Mouse (Mus musculus): Measurements from ENCODE around the gene Arhgap4. TPM values are rescaled to one million over a fixed set of nuclear protein-coding genes. Genes with fewer than 3 reads are reported as not detected.

Gene Arhgap4
- total and polyA plus RNA-seq, 2 experiments from 2014 or later: 1.6 to 4.8 TPM

DNA sequence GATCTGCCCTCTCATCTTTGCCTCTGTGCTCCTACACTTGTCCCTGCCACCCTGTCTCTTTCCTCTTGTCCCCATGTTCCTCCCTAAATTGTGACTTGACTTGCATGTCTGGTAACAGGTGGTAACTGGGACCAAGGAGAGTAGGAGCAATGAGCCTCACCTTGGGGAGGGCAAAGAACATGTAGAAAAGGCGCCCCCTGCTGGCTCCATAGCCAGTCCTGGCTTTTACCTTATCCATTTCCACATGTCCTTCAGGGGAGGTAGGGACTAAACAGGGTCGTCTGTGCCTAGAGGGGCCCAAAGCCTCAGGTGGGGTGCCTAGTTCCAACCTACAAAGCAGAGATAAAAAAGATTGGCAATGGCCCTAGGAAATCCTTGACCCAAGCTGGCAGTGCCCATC is 26.0 kb downstream of the Arhgap4 start, which contains the start of gene L1cam:
L1cam (minus strand) TSS at position 387 of the 400 bp plus-strand sequence.
- peak; percentile 20 for DNase-seq

DNA sequence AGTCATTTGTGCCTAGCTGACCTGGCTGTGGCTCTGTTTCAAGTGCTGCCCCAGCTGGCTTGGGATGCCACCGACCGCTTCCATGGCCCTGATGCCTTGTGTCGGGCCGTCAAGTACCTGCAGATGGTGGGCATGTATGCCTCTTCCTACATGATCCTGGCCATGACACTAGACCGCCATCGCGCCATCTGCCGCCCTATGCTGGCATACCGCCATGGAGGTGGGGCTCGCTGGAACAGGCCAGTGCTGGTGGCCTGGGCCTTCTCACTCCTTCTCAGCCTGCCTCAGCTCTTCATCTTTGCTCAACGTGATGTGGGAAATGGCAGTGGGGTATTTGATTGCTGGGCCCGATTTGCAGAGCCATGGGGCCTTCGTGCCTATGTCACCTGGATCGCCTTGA is 28.8 kb downstream of the Arhgap4 start:
- DNase-seq: no peak

More for the DNA sequence above, 26.0 kb downstream of the Arhgap4 start, which contains the start of gene L1cam:
- ATAC-seq: no peak
- Histone ChIP-seq H3K9me3 (ENCODE audit: low read length) (no peaks in the 10 kb centered on the region), H3K9ac (no peak within 1 kb of the TSS), H3K27ac (ENCODE audit: low read depth, low read length) (no peak within 1 kb of the TSS), H3K27me3 (ENCODE audit: insufficient read depth, low read length) (no peaks in the 10 kb centered on the region), H3K4me2 (ENCODE audit: low read depth) (no peak within 1 kb of the TSS), H3K36me3 (ENCODE audit: insufficient read depth) (no peaks in the 10 kb centered on the region), H3K4me3 (ENCODE audit: low read depth, low read length) (no peak within 1 kb of the TSS), H3K4me1 (ENCODE audit: insufficient read depth) (no peaks in the 10 kb centered on the region)
- peak; percentile 37 for TF ChIP-seq CTCF (IDR thresholded peaks at IDR 0.05; ENCODE audit: low read depth)
- 21% methylated on average over 2 of the region's 2 CpGs for WGBS

DNA sequence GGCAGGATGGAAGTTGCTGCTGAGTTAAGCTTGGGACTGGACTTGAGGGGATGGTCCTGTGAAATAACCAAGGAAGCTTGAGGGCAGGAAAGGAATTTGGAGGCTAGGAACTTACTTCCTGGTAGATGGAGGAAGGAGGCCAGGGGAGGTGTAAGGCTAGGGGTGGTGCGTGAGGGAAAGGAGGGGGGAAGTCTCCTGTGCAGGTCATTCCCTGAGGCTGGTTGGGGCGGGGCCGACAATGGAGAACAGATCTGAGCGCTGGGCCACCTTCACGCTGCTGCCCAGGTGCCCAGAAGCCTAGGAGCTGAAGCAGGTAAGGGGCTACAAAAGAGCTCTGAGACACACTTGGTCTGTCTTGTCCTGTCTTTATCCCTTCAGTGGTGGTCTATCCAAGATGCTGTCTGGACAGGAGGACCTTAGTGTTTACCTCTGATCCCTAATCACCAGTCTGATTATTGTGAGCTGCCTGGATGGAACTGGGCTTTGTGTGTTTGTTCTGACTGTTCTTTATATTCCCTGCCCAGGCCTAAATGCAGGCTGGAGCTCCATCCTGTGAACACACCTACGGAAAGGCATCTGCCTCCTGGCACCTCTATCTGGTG is 30.0 kb downstream of the Arhgap4 start, which contains the start of gene Avpr2:
Avpr2 (plus strand) TSS at position 552 of the 602 bp plus-strand sequence.
- no peak for ATAC-seq
- 87% methylated on average over 6 of the region's 6 CpGs for WGBS
- DNase-seq: no peak
- Histone ChIP-seq H3K4me2 (ENCODE audit: low read depth) (no peak within 1 kb of the TSS), H3K9ac (no peak within 1 kb of the TSS), H3K9me3 (ENCODE audit: low read length) (no peaks in the 10 kb centered on the region), H3K27ac (ENCODE audit: low read depth, low read length) (no peak within 1 kb of the TSS), H3K4me1 (ENCODE audit: insufficient read depth) (no peaks in the 10 kb centered on the region), H3K4me3 (ENCODE audit: low read depth, low read length) (no peak within 1 kb of the TSS), H3K36me3 (ENCODE audit: insufficient read depth) (no peaks in the 10 kb centered on the region), H3K27me3 (ENCODE audit: insufficient read depth, low read length) (no peaks in the 10 kb centered on the region)
- no peak for TF ChIP-seq CTCF (IDR thresholded peaks at IDR 0.05; ENCODE audit: low read depth)

More for the DNA sequence above, 28.8 kb downstream of the Arhgap4 start:
- H3K27me3 ChIP-seq (ENCODE audit: insufficient read depth, low read length): no peaks in the 10 kb centered on the region
- H3K4me2 ChIP-seq (ENCODE audit: low read depth): no peak overlapping the region
- H3K4me1 ChIP-seq (ENCODE audit: insufficient read depth): no peaks in the 10 kb centered on the region
- H3K9me3 ChIP-seq (ENCODE audit: low read length): no peaks in the 10 kb centered on the region
- H3K4me3 ChIP-seq (ENCODE audit: low read depth, low read length): no peak overlapping the region
- no peak overlapping the region for H3K9ac ChIP-seq
- ATAC-seq: no peak
- 90% methylated on average over 14 of the region's 14 CpGs for WGBS
- no peak for TF ChIP-seq CTCF (IDR thresholded peaks at IDR 0.05; ENCODE audit: low read depth)
- H3K36me3 ChIP-seq (ENCODE audit: insufficient read depth): no peaks in the 10 kb centered on the region
- no peak overlapping the region for H3K27ac ChIP-seq (ENCODE audit: low read depth, low read length)

DNA sequence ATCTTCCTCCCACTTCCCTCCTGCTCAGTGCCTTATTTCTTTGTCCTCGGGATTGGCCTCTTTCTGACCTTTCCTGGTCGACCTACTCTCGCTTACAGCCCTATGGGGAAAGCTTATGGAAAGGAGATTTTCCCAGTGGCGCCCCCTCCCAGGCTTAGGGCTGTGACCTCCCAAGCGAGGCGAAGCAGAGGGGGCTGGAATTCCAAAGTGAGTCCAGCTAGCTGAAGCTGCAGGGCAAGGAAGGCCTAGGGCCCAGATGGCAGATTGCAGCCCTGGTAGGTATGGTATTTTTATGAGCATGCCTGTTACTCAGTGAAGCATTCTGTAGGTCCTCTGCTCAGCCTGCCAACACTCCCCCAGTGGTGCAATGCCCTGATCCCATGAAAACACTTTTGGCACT is 40.2 kb downstream of the Arhgap4 start:
- H3K4me2 ChIP-seq (ENCODE audit: low read depth): peak overlapping the region; percentile 61
- TF ChIP-seq CTCF (IDR thresholded peaks at IDR 0.05; ENCODE audit: low read depth): no peak; the same call in 1 of the 2 replicates
- peak overlapping the region; percentile 78; the same call in 1 of the 2 replicates for H3K9ac ChIP-seq
- DNase-seq: no peak
- H3K27ac ChIP-seq (ENCODE audit: low read depth, low read length): no peak overlapping the region
- H3K9me3 ChIP-seq (ENCODE audit: low read length): no peaks in the 10 kb centered on the region
- 28% methylated on average over 6 of the region's 6 CpGs for WGBS
- H3K27me3 ChIP-seq (ENCODE audit: insufficient read depth, low read length): no peaks in the 10 kb centered on the region
- no peaks in the 10 kb centered on the region for H3K36me3 ChIP-seq (ENCODE audit: insufficient read depth)
- peak; percentile 50 for ATAC-seq
- peak overlapping the region; percentile 53 for H3K4me3 ChIP-seq (ENCODE audit: low read depth, low read length)
- no peaks in the 10 kb centered on the region for H3K4me1 ChIP-seq (ENCODE audit: insufficient read depth)

DNA sequence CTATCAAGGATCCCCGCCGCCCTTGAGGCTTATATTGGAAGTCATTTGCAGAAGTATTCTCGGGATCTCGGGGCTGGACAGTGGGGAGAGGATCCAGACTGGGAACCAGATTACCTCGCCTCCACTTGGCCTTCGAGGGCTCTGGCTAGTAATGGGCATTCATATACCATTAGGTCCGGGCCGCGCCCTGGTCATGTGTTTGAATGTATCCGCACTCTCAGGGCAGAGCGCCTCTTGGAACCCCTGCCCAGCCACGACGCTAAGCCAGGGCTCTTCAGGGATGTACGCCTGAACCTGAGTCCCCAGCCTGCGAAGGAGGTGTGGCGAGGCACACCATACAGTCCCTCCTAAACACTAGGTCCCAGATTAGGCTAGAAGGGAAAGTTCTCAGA is 40.6 kb downstream of the Arhgap4 start:
- Histone ChIP-seq H3K9me3 (ENCODE audit: low read length) (no peaks in the 10 kb centered on the region), H3K27me3 (ENCODE audit: insufficient read depth, low read length) (no peaks in the 10 kb centered on the region), H3K4me2 (ENCODE audit: low read depth) (peak overlapping the region; percentile 61), H3K27ac (ENCODE audit: low read depth, low read length) (peak overlapping the region; percentile 79), H3K36me3 (ENCODE audit: insufficient read depth) (no peaks in the 10 kb centered on the region), H3K4me3 (ENCODE audit: low read depth, low read length) (peak overlapping the region; percentile 53), H3K9ac (peak overlapping the region; percentile 78), H3K4me1 (ENCODE audit: insufficient read depth) (no peaks in the 10 kb centered on the region)
- WGBS: 26% methylated on average over 16 of the region's 16 CpGs
- no peak for TF ChIP-seq CTCF (IDR thresholded peaks at IDR 0.05; ENCODE audit: low read depth)
- ATAC-seq: peak; percentile 38; the same call in 1 of the 2 replicates
- no peak for DNase-seq

DNA sequence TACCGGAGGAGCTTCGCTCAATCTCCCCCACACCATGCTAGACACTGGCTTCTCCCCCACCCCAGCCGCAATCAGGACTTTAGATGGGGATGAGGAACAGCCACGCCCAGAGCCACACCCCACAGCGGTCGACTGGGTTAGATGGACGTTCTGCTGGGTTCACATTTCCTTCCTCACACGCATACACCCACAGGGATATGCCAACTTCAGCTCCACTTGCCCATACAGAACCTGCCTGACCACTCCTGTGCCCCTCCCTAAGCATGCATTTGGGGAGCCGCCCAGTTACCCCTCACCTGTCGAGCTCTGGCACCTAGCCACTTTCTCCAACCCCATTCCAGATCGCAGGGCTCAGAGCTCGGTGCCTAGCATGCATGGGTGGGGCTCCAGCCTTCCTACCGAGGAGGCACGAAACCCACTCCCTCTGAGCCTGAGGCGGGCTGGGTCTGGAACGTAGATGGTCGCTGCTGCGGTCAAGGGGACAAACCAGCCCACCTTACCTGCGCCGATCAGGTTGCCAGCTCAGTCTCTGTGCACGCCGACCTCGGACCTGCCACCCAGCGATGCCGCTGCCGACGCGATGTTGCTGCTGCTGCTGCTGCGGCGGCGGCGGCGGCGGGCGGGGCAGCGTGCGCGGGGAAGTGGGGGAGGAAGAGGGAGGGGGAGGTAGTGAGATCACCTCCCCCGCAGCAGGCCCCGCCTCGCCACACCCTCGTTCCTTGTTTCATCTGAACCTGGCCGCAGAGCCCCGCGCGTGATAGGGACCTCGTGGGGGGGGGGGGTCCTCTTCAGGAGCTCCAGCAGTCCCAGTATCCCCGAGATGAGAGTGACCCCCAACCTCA is 41.3 kb downstream of the Arhgap4 start:
- TF ChIP-seq CTCF (IDR thresholded peaks at IDR 0.05; ENCODE audit: low read depth): no peak
- no peaks in the 10 kb centered on the region for H3K27me3 ChIP-seq (ENCODE audit: insufficient read depth, low read length)
- ATAC-seq (peak; percentile 73), DNase-seq (peak; percentile 73)
- H3K9ac ChIP-seq: peak overlapping the region; percentile 78
- no peaks in the 10 kb centered on the region for H3K9me3 ChIP-seq (ENCODE audit: low read length)
- H3K4me3 ChIP-seq (ENCODE audit: low read depth, low read length): peak overlapping the region; percentile 53
- H3K4me2 ChIP-seq (ENCODE audit: low read depth): peak overlapping the region; percentile 61
- no peaks in the 10 kb centered on the region for H3K36me3 ChIP-seq (ENCODE audit: insufficient read depth)
- peak overlapping the region; percentile 79 for H3K27ac ChIP-seq (ENCODE audit: low read depth, low read length)
- 32% methylated on average over 42 of the region's 48 CpGs for WGBS
- no peaks in the 10 kb centered on the region for H3K4me1 ChIP-seq (ENCODE audit: insufficient read depth)

DNA sequence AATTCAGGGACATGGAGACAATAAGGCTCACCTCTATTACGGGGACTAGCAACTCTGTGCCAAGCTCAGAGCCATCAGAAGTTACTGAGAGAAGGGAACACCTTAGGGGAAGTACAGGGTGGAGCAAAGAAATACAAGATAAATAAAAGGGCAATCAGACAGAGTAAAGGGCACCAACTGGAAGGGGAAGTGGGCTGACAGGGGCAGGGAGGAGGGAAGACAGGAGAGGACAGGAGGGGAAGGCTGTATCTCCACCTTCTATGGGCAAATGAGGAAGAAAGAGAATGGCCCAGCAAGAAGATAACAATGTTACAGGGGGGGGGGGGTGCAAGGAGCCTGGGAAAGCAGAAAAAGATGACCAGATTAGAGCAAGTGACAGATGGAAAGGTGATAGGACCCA is 44.7 kb downstream of the Arhgap4 start:
- TF ChIP-seq CTCF (IDR thresholded peaks at IDR 0.05; ENCODE audit: low read depth): no peak
- no peak overlapping the region for H3K4me3 ChIP-seq (ENCODE audit: low read depth, low read length)
- H3K36me3 ChIP-seq (ENCODE audit: insufficient read depth): no peaks in the 10 kb centered on the region
- no peak overlapping the region for H3K27ac ChIP-seq (ENCODE audit: low read depth, low read length)
- H3K9ac ChIP-seq: 0 out of 2 replicates have a peak overlapping the region, but pooled peaks have one; percentile 18
- no peak for ATAC-seq
- no peaks in the 10 kb centered on the region for H3K27me3 ChIP-seq (ENCODE audit: insufficient read depth, low read length)
- no peak for DNase-seq
- WGBS: 84% methylated on average over 1 of the region's 1 CpGs
- H3K4me2 ChIP-seq (ENCODE audit: low read depth): peak overlapping the region; percentile 34
- no peaks in the 10 kb centered on the region for H3K9me3 ChIP-seq (ENCODE audit: low read length)
- H3K4me1 ChIP-seq (ENCODE audit: insufficient read depth): no peaks in the 10 kb centered on the region

All from forebrain, postnatal 0 days (tissue).